Mouse (Mus musculus) spleen, postnatal 36 days (tissue): ENCODE data around the gene Lamb1.

ENCODE experiments used
- DNase-seq, 2 experiments: peaks; one replicate each; pipeline ENCODE4 v3.0.0; 2022; ENCODE audit warnings: low spot score in 2 of 2, mixed read lengths in 1 of 2

Gene Lamb1

GRCm38 (mm10) chr12:31265005-31265721 is at the start of gene Lamb1:
TSS of gene Lamb1 (plus strand) at chr12:31265234.
- no peak for DNase-seq

GRCm38 (mm10) chr12:31217232-31217631 is 47.8 kb upstream of the Lamb1 start:
- no peak for DNase-seq

GRCm38 (mm10) chr12:31218774-31219173 is 46.3 kb upstream of the Lamb1 start:
- DNase-seq: no peak

GRCm38 (mm10) chr12:31221522-31221921 is 43.5 kb upstream of the Lamb1 start:
- no peak for DNase-seq

GRCm38 (mm10) chr12:31222282-31222681 is 42.8 kb upstream of the Lamb1 start:
- no peak for DNase-seq

- DNase-seq: no peak
Measured at GRCm38 (mm10) chr12:31222741-31223140, 42.3 kb upstream of the Lamb1 start.

GRCm38 (mm10) chr12:31225451-31225850 is 39.6 kb upstream of the Lamb1 start:
- no peak for DNase-seq

GRCm38 (mm10) chr12:31227167-31227566 is 37.9 kb upstream of the Lamb1 start:
- DNase-seq: no peak

GRCm38 (mm10) chr12:31228878-31229277 is 36.2 kb upstream of the Lamb1 start:
- no peak for DNase-seq

- DNase-seq: no peak
Measured at GRCm38 (mm10) chr12:31232635-31233034, 32.4 kb upstream of the Lamb1 start.

- DNase-seq: no peak
Measured at GRCm38 (mm10) chr12:31235018-31235417, 30.0 kb upstream of the Lamb1 start.

GRCm38 (mm10) chr12:31236861-31237595 is 28.0 kb upstream of the Lamb1 start:
- DNase-seq: no peak

GRCm38 (mm10) chr12:31239031-31239583 is 25.9 kb upstream of the Lamb1 start:
- DNase-seq: no peak

- DNase-seq: no peak
Measured at GRCm38 (mm10) chr12:31239798-31240197, 25.2 kb upstream of the Lamb1 start.

- DNase-seq: no peak
Measured at GRCm38 (mm10) chr12:31240470-31240869, 24.6 kb upstream of the Lamb1 start, which contains the start of gene Gm6993. TSS of gene Gm6993 (plus strand) at chr12:31240770.

- DNase-seq: no peak
Measured at GRCm38 (mm10) chr12:31241595-31242342, 23.3 kb upstream of the Lamb1 start.

GRCm38 (mm10) chr12:31244001-31244400 is 21.0 kb upstream of the Lamb1 start:
- no peak for DNase-seq

- no peak for DNase-seq
Measured at GRCm38 (mm10) chr12:31244691-31245090, 20.3 kb upstream of the Lamb1 start.

- DNase-seq: no peak
Measured at GRCm38 (mm10) chr12:31246153-31246552, 18.9 kb upstream of the Lamb1 start.

- no peak for DNase-seq
Measured at GRCm38 (mm10) chr12:31246615-31247014, 18.4 kb upstream of the Lamb1 start.

GRCm38 (mm10) chr12:31248165-31248564 is 16.9 kb upstream of the Lamb1 start:
- DNase-seq: no peak

GRCm38 (mm10) chr12:31248681-31249080 is 16.4 kb upstream of the Lamb1 start:
- DNase-seq: no peak
